Mouse (Mus musculus): ENCODE results near the gene Parp8.

GRCm38 (mm10) chr13:116940761-116941160 lies 84.6 kb downstream of the Parp8 start:
- TF ChIP-seq CTCF (IDR thresholded peaks at IDR 0.05; ENCODE audit: borderline replicate concordance, extremely low read depth, insufficient read depth, insufficient read length) (no peak), POLR2A (IDR thresholded peaks at IDR 0.05; ENCODE audit: borderline replicate concordance, extremely low read depth, insufficient read depth, insufficient read length, poor library complexity, severe bottlenecking) (no peak)
